Mouse (Mus musculus) forebrain, embryonic 12.5 days (tissue): ENCODE data around the gene Sympk. TPM values are rescaled to one million over a fixed set of nuclear protein-coding genes. Genes with fewer than 3 reads are reported as not detected.

ENCODE experiments used
- ATAC-seq: fragments of 200-750 bp; cut with Nextera tagmentation; 2 replicates; pipeline ENCODE4 v1.8.0; 2017; ENCODE audit warnings: moderate TSS enrichment; ENCODE audit not compliant: low FRiP score
- H3K27ac ChIP-seq: fragments of 300-500 bp; sonication (generic); 2 replicates; pipeline ENCODE4 v1.5.1; 2016; ENCODE audit warnings: mild to moderate bottlenecking
- H3K27me3 ChIP-seq: fragments of 300-500 bp; sonication (generic); 2 replicates; pipeline ENCODE4 v1.6.1; 2016; ENCODE audit warnings: mild to moderate bottlenecking
- H3K36me3 ChIP-seq: fragments of 300-500 bp; sonication (generic); replicated peaks from 2 replicates; pipeline ENCODE4 v1.6.1; 2016; ENCODE audit warnings: mild to moderate bottlenecking
- H3K4me1 ChIP-seq: fragments of 300-500 bp; sonication (generic); 2 replicates; pipeline ENCODE4 v1.6.1; 2016
- H3K4me2 ChIP-seq: fragments of 300-500 bp; sonication (generic); 2 replicates; pipeline ENCODE4 v1.6.1; 2016; ENCODE audit warnings: mild to moderate bottlenecking, moderate library complexity
- H3K4me3 ChIP-seq: fragments of 300-500 bp; sonication (generic); replicated peaks from 2 replicates; pipeline ENCODE4 v1.5.1; 2016; ENCODE audit warnings: mild to moderate bottlenecking
- H3K9ac ChIP-seq: fragments of 300-500 bp; sonication (generic); 2 replicates; pipeline ENCODE4 v1.6.1; 2016; ENCODE audit warnings: mild to moderate bottlenecking
- H3K9me3 ChIP-seq: fragments of 300-500 bp; sonication (generic); 2 replicates; pipeline ENCODE4 v1.6.1; 2016
- WGBS: fragments of 180-500 bp; shearing (Covaris S2); methylation state at CpG from one replicate; pipeline ENCODE4 v1.1.7; 2016; 5-methylcytosine and 5-hydroxymethylcytosine counted together
- polyA plus RNA-seq: library from polyadenylated mRNA; unstranded; fragments of >200 nt; fragmentation: Nextera tagmentation; extraction: Ambion mirVana; gene quantifications from 2 replicates; pipeline ENCODE4 v1.2.1, GENCODE M21; 2016

The Sympk gene
- polyA plus RNA-seq, 1 experiment from 2014 or later, result 53.2 TPM

GRCm38 (mm10) chr7:19078732-19079131 lies 54.6 kb downstream of the Sympk start:
- Histone ChIP-seq H3K27ac (no peak overlapping the region), H3K4me1 (peaks cover 34% of the 10 kb centered on the region), H3K9me3 (0 out of 2 replicates have a peak, but pooled peaks cover 4% of the 10 kb centered on the region), H3K36me3 (peaks cover 60% of the 10 kb centered on the region), H3K4me2 (no peak overlapping the region), H3K9ac (no peak overlapping the region), H3K27me3 (no peaks in the 10 kb centered on the region), H3K4me3 (no peak overlapping the region)
- no peak for ATAC-seq
- 84% methylated on average over 3 of the region's 3 CpGs for WGBS

GRCm38 (mm10) chr7:19080451-19080950 lies 56.3 kb downstream of the Sympk start:
- no peak overlapping the region for H3K4me2 ChIP-seq
- H3K4me1 ChIP-seq, result peaks cover 44% of the 10 kb centered on the region
- H3K27ac ChIP-seq, result no peak overlapping the region
- peaks cover 69% of the 10 kb centered on the region for H3K36me3 ChIP-seq
- WGBS, result 91% methylated on average over 19 of the region's 19 CpGs
- H3K4me3 ChIP-seq, result no peak overlapping the region
- H3K9me3 ChIP-seq, result no peaks in the 10 kb centered on the region
- H3K9ac ChIP-seq, result no peak overlapping the region; the same call in 1 of the 2 replicates
- ATAC-seq, result no peak
- peaks cover 7% of the 10 kb centered on the region; the same call in 1 of the 2 replicates for H3K27me3 ChIP-seq

- no peak for ATAC-seq
- H3K36me3 ChIP-seq, result peaks cover 70% of the 10 kb centered on the region
- WGBS, result 83% methylated on average over 4 of the region's 4 CpGs
Measured at GRCm38 (mm10) chr7:19082171-19082570, 58.0 kb downstream of the Sympk start.

GRCm38 (mm10) chr7:19083096-19083495 lies 58.9 kb downstream of the Sympk start:
- Histone ChIP-seq H3K4me1 (peaks cover 32% of the 10 kb centered on the region), H3K36me3 (peaks cover 76% of the 10 kb centered on the region), H3K9me3 (no peaks in the 10 kb centered on the region), H3K4me3 (no peak overlapping the region), H3K4me2 (no peak overlapping the region), H3K9ac (no peak overlapping the region), H3K27me3 (peaks cover 16% of the 10 kb centered on the region; the same call in 1 of the 2 replicates), H3K27ac (no peak overlapping the region)
- 68% methylated on average over 6 of the region's 6 CpGs for WGBS
- no peak for ATAC-seq

More at GRCm38 (mm10) chr7:19082171-19082570, 58.0 kb downstream of the Sympk start:
- H3K4me3 ChIP-seq, result no peak overlapping the region
- H3K27me3 ChIP-seq, result peaks cover 16% of the 10 kb centered on the region; the same call in 1 of the 2 replicates
- H3K9ac ChIP-seq, result 0 out of 2 replicates have a peak overlapping the region, but pooled peaks have one; percentile 7
- H3K27ac ChIP-seq, result no peak overlapping the region
- peaks cover 41% of the 10 kb centered on the region for H3K4me1 ChIP-seq
- H3K9me3 ChIP-seq, result no peaks in the 10 kb centered on the region
- H3K4me2 ChIP-seq, result no peak overlapping the region

GRCm38 (mm10) chr7:19083701-19084100 lies 59.5 kb downstream of the Sympk start, which contains the start of gene Dmpk:
TSS of gene Dmpk (plus strand) at chr7:19083849.
- Histone ChIP-seq H3K9ac (no peak within 1 kb of the TSS), H3K27me3 (peaks cover 16% of the 10 kb centered on the region; the same call in 1 of the 2 replicates), H3K4me2 (no peak within 1 kb of the TSS), H3K4me1 (peaks cover 31% of the 10 kb centered on the region), H3K27ac (no peak within 1 kb of the TSS), H3K9me3 (no peaks in the 10 kb centered on the region), H3K36me3 (peaks cover 76% of the 10 kb centered on the region), H3K4me3 (no peak within 1 kb of the TSS)
- 49% methylated on average over 10 of the region's 10 CpGs for WGBS
- no peak for ATAC-seq

- H3K9ac ChIP-seq, result no peak overlapping the region
- WGBS, result 79% methylated on average over 6 of the region's 6 CpGs
- H3K36me3 ChIP-seq, result peaks cover 75% of the 10 kb centered on the region
- no peak overlapping the region for H3K27ac ChIP-seq
- no peaks in the 10 kb centered on the region for H3K9me3 ChIP-seq
- peaks cover 31% of the 10 kb centered on the region for H3K4me1 ChIP-seq
- no peak overlapping the region for H3K4me3 ChIP-seq
- ATAC-seq, result no peak
- H3K27me3 ChIP-seq, result peaks cover 16% of the 10 kb centered on the region; the same call in 1 of the 2 replicates
- no peak overlapping the region for H3K4me2 ChIP-seq
Measured at GRCm38 (mm10) chr7:19084277-19084771, 60.1 kb downstream of the Sympk start.

GRCm38 (mm10) chr7:19084921-19085473 lies 60.8 kb downstream of the Sympk start:
- no peaks in the 10 kb centered on the region for H3K9me3 ChIP-seq
- H3K27ac ChIP-seq, result 0 out of 2 replicates have a peak overlapping the region, but pooled peaks have one; percentile 13
- peaks cover 16% of the 10 kb centered on the region; the same call in 1 of the 2 replicates for H3K27me3 ChIP-seq
- H3K9ac ChIP-seq, result no peak overlapping the region; the same call in 1 of the 2 replicates
- H3K4me3 ChIP-seq, result no peak overlapping the region
- H3K36me3 ChIP-seq, result peaks cover 74% of the 10 kb centered on the region
- 23% methylated on average over 9 of the region's 9 CpGs for WGBS
- no peak for ATAC-seq
- peaks cover 31% of the 10 kb centered on the region for H3K4me1 ChIP-seq
- H3K4me2 ChIP-seq, result no peak overlapping the region

GRCm38 (mm10) chr7:19085495-19085894 lies 61.3 kb downstream of the Sympk start:
- H3K36me3 ChIP-seq, result peaks cover 73% of the 10 kb centered on the region
- no peak overlapping the region for H3K4me2 ChIP-seq
- 0 out of 2 replicates have a peak overlapping the region, but pooled peaks have one; percentile 13 for H3K27ac ChIP-seq
- ATAC-seq, result no peak
- no peak overlapping the region for H3K4me3 ChIP-seq
- 11% methylated on average over 6 of the region's 6 CpGs for WGBS
- no peak overlapping the region; the same call in 1 of the 2 replicates for H3K9ac ChIP-seq
- H3K9me3 ChIP-seq, result no peaks in the 10 kb centered on the region
- H3K27me3 ChIP-seq, result peaks cover 16% of the 10 kb centered on the region
- peaks cover 31% of the 10 kb centered on the region for H3K4me1 ChIP-seq

GRCm38 (mm10) chr7:19086042-19086441 lies 61.9 kb downstream of the Sympk start:
- no peak overlapping the region for H3K9ac ChIP-seq
- H3K9me3 ChIP-seq, result no peaks in the 10 kb centered on the region
- peaks cover 32% of the 10 kb centered on the region for H3K4me1 ChIP-seq
- H3K4me2 ChIP-seq, result no peak overlapping the region
- H3K27ac ChIP-seq, result no peak overlapping the region
- WGBS, result 9% methylated on average over 14 of the region's 14 CpGs
- H3K4me3 ChIP-seq, result no peak overlapping the region
- peaks cover 73% of the 10 kb centered on the region for H3K36me3 ChIP-seq
- peaks cover 21% of the 10 kb centered on the region for H3K27me3 ChIP-seq
- no peak for ATAC-seq

GRCm38 (mm10) chr7:19086760-19087159 lies 62.6 kb downstream of the Sympk start:
- H3K4me3 ChIP-seq, result no peak overlapping the region
- 54% methylated on average over 18 of the region's 18 CpGs for WGBS
- no peak for ATAC-seq
- peaks cover 70% of the 10 kb centered on the region for H3K36me3 ChIP-seq
- H3K27ac ChIP-seq, result no peak overlapping the region
- no peak overlapping the region for H3K4me2 ChIP-seq
- H3K4me1 ChIP-seq, result peaks cover 39% of the 10 kb centered on the region
- H3K27me3 ChIP-seq, result peaks cover 29% of the 10 kb centered on the region
- no peaks in the 10 kb centered on the region for H3K9me3 ChIP-seq
- no peak overlapping the region for H3K9ac ChIP-seq

GRCm38 (mm10) chr7:19088813-19089212 lies 64.6 kb downstream of the Sympk start:
- Histone ChIP-seq H3K4me3 (no peak overlapping the region), H3K9me3 (no peaks in the 10 kb centered on the region), H3K9ac (no peak overlapping the region), H3K27me3 (peaks cover 36% of the 10 kb centered on the region), H3K4me2 (no peak overlapping the region), H3K36me3 (peaks cover 50% of the 10 kb centered on the region), H3K27ac (no peak overlapping the region), H3K4me1 (peaks cover 48% of the 10 kb centered on the region)
- 39% methylated on average over 10 of the region's 10 CpGs for WGBS
- no peak for ATAC-seq

- peaks cover 54% of the 10 kb centered on the region for H3K4me1 ChIP-seq
- H3K4me3 ChIP-seq, result peak overlapping the region; percentile 72; the same call in 1 of the 2 replicates
- peak overlapping the region; percentile 51 for H3K9ac ChIP-seq
- 25% methylated on average over 16 of the region's 17 CpGs for WGBS
- ATAC-seq, result no peak
- peak overlapping the region; percentile 82; the same call in 1 of the 2 replicates for H3K27ac ChIP-seq
- H3K27me3 ChIP-seq, result peaks cover 24% of the 10 kb centered on the region
- H3K9me3 ChIP-seq, result no peaks in the 10 kb centered on the region
- H3K4me2 ChIP-seq, result peak overlapping the region; percentile 95
- peaks cover 45% of the 10 kb centered on the region for H3K36me3 ChIP-seq
Measured at GRCm38 (mm10) chr7:19091913-19092312, 67.7 kb downstream of the Sympk start.
